Mouse (Mus musculus) limb, embryonic 14.5 days (tissue): ENCODE results near the gene Heatr9. TPM values are rescaled to one million over a fixed set of nuclear protein-coding genes. Genes with fewer than 3 reads are reported as not detected.

Source experiments
- ATAC-seq: fragments of 200-750 bp; cut with Nextera tagmentation; 2 replicates; pipeline ENCODE4 v1.8.0; 2017; ENCODE audit warnings: low read depth, moderate number of reproducible peaks, moderate TSS enrichment; ENCODE audit not compliant: low FRiP score
- DNase-seq: peaks from one replicate; pipeline ENCODE4 v3.0.0-alpha.2; 2015; ENCODE audit warnings: low spot score
- H3K27ac ChIP-seq: fragments of 300-500 bp; sonication (generic); replicated peaks from 2 replicates; pipeline ENCODE4 v1.5.1; 2014; ENCODE audit warnings: low read depth, mild to moderate bottlenecking, low read length, moderate library complexity, mixed read lengths
- H3K27me3 ChIP-seq: fragments of 300-500 bp; sonication (generic); 2 replicates; pipeline ENCODE4 v1.6.1; 2014; ENCODE audit warnings: low read length, mixed read lengths; ENCODE audit not compliant: control insufficient read depth, insufficient read depth
- H3K36me3 ChIP-seq: fragments of 300-500 bp; sonication (generic); 2 replicates; pipeline ENCODE4 v1.6.1; 2014; ENCODE audit warnings: mild to moderate bottlenecking, low read length, moderate library complexity, mixed read lengths; ENCODE audit not compliant: control insufficient read depth, insufficient read depth
- H3K4me1 ChIP-seq: fragments of 300-500 bp; sonication (generic); 2 replicates; pipeline ENCODE4 v1.6.1; 2014; ENCODE audit warnings: antibody characterized with exemption, low read length, mixed read lengths; ENCODE audit not compliant: control insufficient read depth, insufficient read depth
- H3K4me2 ChIP-seq: fragments of 300-500 bp; sonication (generic); replicated peaks from 2 replicates; pipeline ENCODE4 v1.6.1; 2014; ENCODE audit warnings: low read depth, mild to moderate bottlenecking, low read length, moderate library complexity; ENCODE audit not compliant: severe bottlenecking
- H3K4me3 ChIP-seq: fragments of 300-500 bp; sonication (generic); replicated peaks from 2 replicates; pipeline ENCODE4 v1.5.1; 2014; ENCODE audit warnings: low read length
- H3K9ac ChIP-seq: fragments of 300-500 bp; sonication (generic); 2 replicates; pipeline ENCODE4 v1.6.1; 2014; ENCODE audit warnings: mild to moderate bottlenecking, low read depth, low read length, moderate library complexity; ENCODE audit not compliant: severe bottlenecking
- H3K9me3 ChIP-seq: fragments of 300-500 bp; sonication (generic); 2 replicates; pipeline ENCODE4 v1.6.1; 2016; ENCODE audit warnings: low read length; ENCODE audit not compliant: control insufficient read depth
- POLR2A ChIP-seq: fragments of 200-500 bp; IDR thresholded peaks from 2 replicates; pipeline ENCODE4 v1.8.0; 2012; ENCODE audit warnings: inconsistent platforms, mild to moderate bottlenecking, moderate library complexity, borderline replicate concordance; ENCODE audit not compliant: insufficient read depth, insufficient read length; ENCODE audit errors: extremely low read depth
- WGBS: fragments of 180-500 bp; shearing (Covaris S2); extraction: QIAGEN DNeasy Blood & Tissue Kit; methylation state at CpG from one replicate; pipeline ENCODE4 v1.1.7; 2014; 5-methylcytosine and 5-hydroxymethylcytosine counted together
- polyA plus RNA-seq, 2 experiments: library from polyadenylated mRNA; depleted of rRNA in 1 of 2; stranded (reverse) in 1 of 2; unstranded in 1 of 2; fragments of >200 nt; fragmentation: Nextera tagmentation in 1 of 2; extraction: Ambion mirVana in 1 of 2; gene quantifications; 2 replicates each; pipeline versions ENCODE4 v1.2.1 to v1.2.3; 2012 to 2014

The Heatr9 gene
- polyA plus RNA-seq, 2 experiments, result not detected

DNA sequence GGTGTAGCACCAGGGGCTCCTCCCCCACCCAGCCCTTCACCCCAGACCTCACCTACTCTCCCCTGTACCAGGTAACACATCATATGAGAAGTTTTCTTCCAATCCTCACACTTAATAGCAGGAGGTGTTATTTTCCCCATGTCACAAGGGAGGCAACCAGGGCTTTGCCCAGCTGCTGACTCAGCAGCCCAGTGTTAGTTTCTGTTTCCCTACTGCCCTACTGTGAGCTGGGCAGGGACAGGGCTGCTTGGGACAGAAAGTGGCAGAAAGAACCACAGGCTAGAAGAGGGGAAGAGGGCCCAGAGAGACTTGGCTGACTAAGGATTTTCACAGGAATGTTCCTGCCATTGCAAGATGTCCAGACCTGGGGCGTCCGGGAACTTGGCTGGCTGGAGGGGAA is 19.0 kb upstream of the Heatr9 start:
- WGBS, result 68% methylated on average over 2 of the region's 2 CpGs
- H3K9me3 ChIP-seq, result no peaks in the 10 kb centered on the region
- no peak for ATAC-seq
- TF ChIP-seq POLR2A, result no peak
- H3K4me3 ChIP-seq, result no peak overlapping the region
- H3K9ac ChIP-seq, result no peak overlapping the region
- DNase-seq, result no peak
- H3K27ac ChIP-seq, result no peak overlapping the region
- peaks cover 9% of the 10 kb centered on the region for H3K4me1 ChIP-seq
- H3K36me3 ChIP-seq, result no peaks in the 10 kb centered on the region
- H3K27me3 ChIP-seq, result no peaks in the 10 kb centered on the region
- H3K4me2 ChIP-seq, result no peak overlapping the region

DNA sequence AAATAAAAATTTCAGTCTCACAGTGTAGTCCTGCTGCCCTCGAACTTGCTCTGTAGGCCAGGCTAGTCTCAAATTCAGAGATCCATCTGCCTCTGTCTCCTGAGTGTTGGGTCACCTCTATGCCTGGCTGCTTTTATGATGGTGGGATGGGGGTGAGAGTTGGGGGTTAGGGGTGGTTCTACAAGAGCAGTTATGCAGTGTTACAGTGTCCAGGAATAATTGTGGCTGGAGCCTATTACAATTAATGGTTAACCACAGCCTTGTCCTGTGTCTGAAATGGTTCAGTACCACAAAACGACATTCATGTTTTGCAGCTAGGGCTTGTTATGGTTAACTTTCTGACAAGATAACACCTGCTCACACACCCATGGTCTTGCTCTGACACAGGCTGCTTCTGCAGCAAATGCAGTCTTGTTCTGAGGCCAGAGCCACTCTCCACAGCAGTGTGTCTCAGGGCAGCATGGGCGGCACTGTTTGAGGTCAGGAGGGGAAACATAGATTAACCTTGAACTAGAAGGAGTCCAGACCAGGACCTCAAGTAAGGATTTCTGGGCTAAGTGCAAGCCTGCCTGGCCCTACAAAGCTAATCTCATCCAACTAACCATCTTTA is 16.8 kb upstream of the Heatr9 start:
- Histone ChIP-seq H3K27ac (no peak overlapping the region), H3K9me3 (no peaks in the 10 kb centered on the region), H3K27me3 (no peaks in the 10 kb centered on the region), H3K4me3 (no peak overlapping the region), H3K4me1 (peaks cover 22% of the 10 kb centered on the region), H3K9ac (no peak overlapping the region), H3K4me2 (no peak overlapping the region), H3K36me3 (no peaks in the 10 kb centered on the region)
- WGBS, result 68% methylated on average over 3 of the region's 3 CpGs
- TF ChIP-seq POLR2A, result no peak
- DNase-seq, result no peak
- ATAC-seq, result no peak

DNA sequence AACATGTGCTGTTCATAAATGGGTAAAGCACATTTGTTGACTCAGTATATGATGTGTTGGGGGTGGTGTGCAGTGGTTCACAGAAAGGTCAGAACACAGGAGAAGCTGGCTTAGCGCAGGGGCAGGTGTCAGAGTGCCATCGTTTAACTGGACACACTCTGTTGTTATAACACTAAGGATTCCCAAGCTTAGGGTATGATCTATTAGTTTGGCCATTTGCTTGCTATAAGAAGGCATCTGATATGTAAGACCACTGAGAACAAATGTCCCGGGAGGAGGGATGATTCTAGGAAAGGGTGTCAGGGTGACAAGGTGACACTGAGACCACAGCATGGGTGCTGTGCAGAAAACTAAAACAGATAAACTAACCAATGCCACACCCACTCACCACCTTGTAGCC is 14.9 kb upstream of the Heatr9 start:
- no peaks in the 10 kb centered on the region for H3K27me3 ChIP-seq
- no peak overlapping the region for H3K9ac ChIP-seq
- ATAC-seq (no peak), DNase-seq (no peak)
- H3K4me1 ChIP-seq, result peaks cover 22% of the 10 kb centered on the region
- no peak for TF ChIP-seq POLR2A
- no peak overlapping the region for H3K27ac ChIP-seq
- 63% methylated on average over 3 of the region's 3 CpGs for WGBS
- H3K36me3 ChIP-seq, result no peaks in the 10 kb centered on the region
- H3K4me2 ChIP-seq, result no peak overlapping the region
- H3K9me3 ChIP-seq, result no peaks in the 10 kb centered on the region
- no peak overlapping the region for H3K4me3 ChIP-seq

- 0 out of 2 replicates have a peak overlapping the region, but pooled peaks have one; percentile 5 for H3K4me3 ChIP-seq
- H3K4me1 ChIP-seq, result peaks cover 22% of the 10 kb centered on the region
- H3K27me3 ChIP-seq, result no peaks in the 10 kb centered on the region
- no peaks in the 10 kb centered on the region for H3K9me3 ChIP-seq
- DNase-seq (peak; percentile 91), ATAC-seq (peak; percentile 93)
- H3K9ac ChIP-seq, result no peak overlapping the region
- 18% methylated on average over 13 of the region's 13 CpGs for WGBS
- peak overlapping the region; percentile 53; the same call in 1 of the 2 replicates for H3K27ac ChIP-seq
- no peak for TF ChIP-seq POLR2A
- H3K36me3 ChIP-seq, result no peaks in the 10 kb centered on the region
- H3K4me2 ChIP-seq, result peak overlapping the region; percentile 31
These were observed 12.8 kb upstream of the Heatr9 start for GRCm38 (mm10) chr11:83534609-83535423.

- Histone ChIP-seq H3K27ac (peak overlapping the region; percentile 53; the same call in 1 of the 2 replicates), H3K4me3 (no peak overlapping the region), H3K36me3 (no peaks in the 10 kb centered on the region), H3K27me3 (no peaks in the 10 kb centered on the region), H3K4me1 (peaks cover 22% of the 10 kb centered on the region), H3K4me2 (peak overlapping the region; percentile 31), H3K9me3 (no peaks in the 10 kb centered on the region), H3K9ac (no peak overlapping the region)
- ATAC-seq (no peak), DNase-seq (no peak)
- 77% methylated on average over 8 of the region's 8 CpGs for WGBS
- no peak for TF ChIP-seq POLR2A
These were observed 12.2 kb upstream of the Heatr9 start for GRCm38 (mm10) chr11:83534143-83534542.
